Mouse (Mus musculus) forebrain, embryonic 14.5 days (tissue): ENCODE measurements around the gene Ttc25. TPM values are rescaled to one million over a fixed set of nuclear protein-coding genes. Genes with fewer than 3 reads are reported as not detected.
A peak's percentile ranks its signal among the peaks of the same experiment; 100 is the strongest.

Source experiments
- ATAC-seq: fragments of 200-750 bp; cut with Nextera tagmentation; 2 replicates; pipeline ENCODE4 v1.8.0; 2017; ENCODE audit warnings: mild to moderate bottlenecking, moderate library complexity
- DNase-seq: peaks from one replicate; pipeline ENCODE4 v3.0.0-alpha.2; 2015; ENCODE audit warnings: low spot score
- H3K27ac ChIP-seq: fragments of 300-500 bp; sonication (generic); 2 replicates; pipeline ENCODE4 v1.5.1; 2014; ENCODE audit warnings: low read depth, mild to moderate bottlenecking, control low read depth, low read length, moderate library complexity
- H3K27me3 ChIP-seq: fragments of 300-500 bp; sonication (generic); replicated peaks from 2 replicates; pipeline ENCODE4 v1.6.1; 2014; ENCODE audit warnings: low read length, control low read depth, mixed read lengths; ENCODE audit not compliant: control insufficient read depth, insufficient read depth
- H3K36me3 ChIP-seq: fragments of 300-500 bp; sonication (generic); 2 replicates; pipeline ENCODE4 v1.6.1; 2014; ENCODE audit warnings: low read length, control low read depth; ENCODE audit not compliant: control insufficient read depth, insufficient read depth
- H3K4me1 ChIP-seq: fragments of 300-500 bp; sonication (generic); 2 replicates; pipeline ENCODE4 v1.6.1; 2014; ENCODE audit warnings: antibody characterized with exemption, low read length, control low read depth; ENCODE audit not compliant: control insufficient read depth, insufficient read depth
- H3K4me2 ChIP-seq: fragments of 300-500 bp; sonication (generic); 2 replicates; pipeline ENCODE4 v1.6.1; 2014; ENCODE audit warnings: mild to moderate bottlenecking, control low read depth, low read length
- H3K4me3 ChIP-seq: fragments of 300-500 bp; sonication (generic); 2 replicates; pipeline ENCODE4 v1.5.1; 2014; ENCODE audit warnings: low read depth, low read length, control low read depth
- H3K9ac ChIP-seq: fragments of 300-500 bp; sonication (generic); 2 replicates; pipeline ENCODE4 v1.6.1; 2014; ENCODE audit warnings: mild to moderate bottlenecking, low read length, control low read depth, moderate library complexity
- H3K9me3 ChIP-seq: fragments of 300-500 bp; sonication (generic); replicated peaks from 2 replicates; pipeline ENCODE4 v1.6.1; 2016; ENCODE audit warnings: low read length, control low read depth, mixed read lengths; ENCODE audit not compliant: control insufficient read depth
- WGBS: fragments of 180-500 bp; shearing (Covaris S2); extraction: QIAGEN DNeasy Blood & Tissue Kit; methylation state at CpG from one replicate; pipeline ENCODE4 v1.1.7; 2014; 5-methylcytosine and 5-hydroxymethylcytosine counted together
- polyA plus RNA-seq: library from polyadenylated mRNA; unstranded; fragments of >200 nt; fragmentation: Nextera tagmentation; extraction: Ambion mirVana; gene quantifications from 2 replicates; pipeline ENCODE4 v1.2.1, GENCODE M21; 2014

Ttc25 gene
- polyA plus RNA-seq, 1 experiment from 2014 or later = 1.7 TPM

DNA sequence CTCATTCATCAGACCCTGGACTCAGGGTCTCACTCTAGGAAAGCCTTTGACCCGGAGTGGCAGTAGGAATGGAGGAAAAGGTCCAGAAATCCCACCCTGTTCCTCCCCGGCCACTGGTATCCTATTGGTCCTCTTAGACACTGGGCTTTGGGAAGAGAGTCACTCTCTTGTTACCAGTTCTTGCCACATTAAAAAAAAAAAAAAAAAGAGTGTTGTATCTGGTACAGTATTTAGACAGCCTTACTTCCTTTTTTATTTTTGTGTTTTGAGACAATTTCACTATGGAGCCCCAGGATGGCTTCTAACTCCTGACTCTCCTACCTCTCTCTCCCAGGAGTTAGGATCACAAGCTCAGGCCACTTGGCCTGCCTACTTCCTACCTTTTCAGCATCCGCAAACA lies 12.2 kb downstream of the Ttc25 start:
- H3K27me3 ChIP-seq = no peaks in the 10 kb centered on the region
- 75% methylated on average over 3 of the region's 3 CpGs for whole genome bisulfite sequencing

DNA sequence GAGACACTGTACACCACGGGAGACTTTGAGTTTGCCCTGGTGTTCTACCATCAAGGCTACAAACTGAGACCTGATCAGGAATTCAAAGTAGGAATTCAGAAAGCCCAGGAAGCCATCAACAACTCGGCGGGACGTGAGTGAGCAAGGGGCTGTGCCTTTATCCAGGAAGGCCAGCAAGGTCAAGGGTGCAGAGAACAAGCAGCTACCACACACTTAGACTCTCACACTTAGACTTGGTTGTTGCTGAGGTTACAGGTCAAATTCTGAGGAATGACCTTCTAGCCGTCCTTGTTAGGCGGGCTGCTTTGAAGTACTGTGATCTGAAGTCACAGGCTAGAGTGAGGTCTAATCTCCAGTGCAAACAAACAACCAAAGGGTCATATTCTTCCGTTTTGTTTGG lies 14.1 kb downstream of the Ttc25 start:
- Histone ChIP-seq H3K27me3 (no peaks in the 10 kb centered on the region), H3K27ac (no peak overlapping the region), H3K4me1 (no peaks in the 10 kb centered on the region), H3K9me3 (no peaks in the 10 kb centered on the region), H3K4me3 (no peak overlapping the region), H3K36me3 (no peaks in the 10 kb centered on the region), H3K4me2 (no peak overlapping the region), H3K9ac (no peak overlapping the region)
- no peak for DNase-seq
- no peak for ATAC-seq
- WGBS = 67% methylated on average over 7 of the region's 7 CpGs

More for the DNA sequence above, 12.2 kb downstream of the Ttc25 start:
- no peak for ATAC-seq
- no peak overlapping the region for H3K4me2 ChIP-seq
- no peaks in the 10 kb centered on the region for H3K36me3 ChIP-seq
- no peaks in the 10 kb centered on the region for H3K4me1 ChIP-seq
- no peak overlapping the region for H3K27ac ChIP-seq
- H3K4me3 ChIP-seq = no peak overlapping the region
- H3K9ac ChIP-seq = no peak overlapping the region
- no peaks in the 10 kb centered on the region for H3K9me3 ChIP-seq
- no peak for DNase-seq

DNA sequence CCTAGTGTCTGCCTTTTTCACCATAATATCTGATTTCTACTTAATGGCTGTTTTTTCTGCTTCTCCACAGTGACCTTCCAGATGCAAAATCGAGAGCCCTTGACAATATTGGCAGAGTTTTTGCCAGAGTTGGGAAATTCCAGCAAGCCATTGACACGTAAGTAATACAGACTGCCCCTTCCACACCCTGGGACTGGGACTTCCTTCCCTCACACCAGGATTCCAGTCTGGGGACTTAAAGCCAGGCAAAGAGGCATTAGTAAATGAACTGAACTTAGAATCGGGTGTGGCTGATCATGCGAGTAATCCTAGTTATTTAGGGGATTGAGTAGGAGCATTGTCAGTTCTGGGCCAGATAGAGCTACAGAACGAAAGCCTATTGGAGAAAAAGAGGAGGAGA lies 16.3 kb downstream of the Ttc25 start:
- WGBS = 31% methylated on average over 5 of the region's 5 CpGs
- ATAC-seq = no peak
- Histone ChIP-seq H3K27ac (no peak overlapping the region), H3K4me1 (no peaks in the 10 kb centered on the region), H3K4me3 (no peak overlapping the region), H3K4me2 (no peak overlapping the region), H3K9ac (no peak overlapping the region), H3K36me3 (no peaks in the 10 kb centered on the region), H3K27me3 (no peaks in the 10 kb centered on the region), H3K9me3 (no peaks in the 10 kb centered on the region)
- DNase-seq = no peak

DNA sequence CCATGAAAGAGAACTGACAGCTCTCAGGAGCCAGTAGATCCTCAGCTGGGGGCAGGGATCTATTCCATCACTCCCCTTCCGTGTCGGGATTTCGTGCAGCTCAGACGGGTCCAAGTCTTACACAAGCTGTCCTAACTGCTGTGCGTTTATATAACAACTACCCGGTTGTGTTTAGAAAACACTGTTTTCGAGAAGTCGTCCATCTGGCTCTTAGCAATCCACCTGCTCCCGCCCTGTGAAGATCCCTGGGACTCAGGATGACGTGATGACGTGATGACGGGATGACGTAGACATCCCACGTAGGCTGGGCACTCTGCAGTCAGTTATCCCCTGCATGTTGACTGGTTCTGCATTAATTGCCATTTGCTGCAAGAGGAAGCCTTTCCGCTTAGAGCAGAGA lies 18.9 kb downstream of the Ttc25 start:
- H3K9me3 ChIP-seq = no peaks in the 10 kb centered on the region
- 68% methylated on average over 15 of the region's 15 CpGs for WGBS
- no peaks in the 10 kb centered on the region for H3K36me3 ChIP-seq
- H3K9ac ChIP-seq = no peak overlapping the region
- H3K4me3 ChIP-seq = no peak overlapping the region
- peak; percentile 75; the same call in 1 of the 2 replicates for ATAC-seq
- H3K4me1 ChIP-seq = no peaks in the 10 kb centered on the region
- H3K27ac ChIP-seq = no peak overlapping the region
- H3K4me2 ChIP-seq = no peak overlapping the region
- peak; percentile 81 for DNase-seq
- no peaks in the 10 kb centered on the region for H3K27me3 ChIP-seq

DNA sequence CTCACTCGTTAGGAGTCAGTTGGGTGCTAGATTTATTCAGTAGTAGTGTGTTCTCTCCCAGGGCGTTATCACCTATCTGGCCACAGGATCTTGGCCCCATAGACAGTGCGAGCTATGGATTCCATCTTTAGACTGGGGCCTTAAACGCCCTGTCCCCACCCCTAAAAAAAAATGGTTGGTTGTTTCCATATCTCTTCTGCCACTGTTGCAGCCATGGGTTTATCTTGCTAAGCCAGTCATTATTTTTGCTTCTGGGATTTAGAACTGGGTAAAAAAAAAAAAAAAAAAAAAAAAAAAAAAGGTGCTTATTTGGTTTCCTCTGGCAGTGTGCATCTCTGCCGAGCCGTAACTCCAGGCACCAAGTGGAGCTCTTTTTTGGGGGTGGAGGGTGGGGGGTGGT lies 19.3 kb downstream of the Ttc25 start:
- ATAC-seq = peak; percentile 15; the same call in 1 of the 2 replicates
- H3K27ac ChIP-seq = no peak overlapping the region
- H3K36me3 ChIP-seq = no peaks in the 10 kb centered on the region
- no peak overlapping the region for H3K4me3 ChIP-seq
- no peak overlapping the region for H3K4me2 ChIP-seq
- H3K9ac ChIP-seq = no peak overlapping the region
- 85% methylated on average over 6 of the region's 6 CpGs for WGBS
- H3K27me3 ChIP-seq = no peaks in the 10 kb centered on the region
- no peak for DNase-seq
- no peaks in the 10 kb centered on the region for H3K9me3 ChIP-seq
- H3K4me1 ChIP-seq = no peaks in the 10 kb centered on the region

DNA sequence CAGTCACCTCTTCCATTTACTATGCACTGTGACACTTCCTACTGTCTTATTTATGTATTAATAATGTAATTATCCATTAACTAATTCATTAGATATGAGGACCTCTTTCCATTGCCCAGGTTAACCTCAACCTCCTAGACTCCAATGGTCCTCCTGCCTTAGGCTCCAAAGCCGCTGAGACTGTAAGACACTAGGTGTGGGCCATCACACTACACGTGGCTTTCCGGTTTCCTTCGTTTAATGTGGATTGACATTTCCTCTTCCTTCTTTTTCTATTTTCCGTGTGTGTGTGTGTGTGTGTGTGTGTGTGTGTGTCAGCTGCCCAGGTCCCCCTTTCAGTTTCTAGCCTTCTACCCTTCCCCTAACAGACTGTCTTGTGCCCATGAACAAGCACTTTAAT lies 21.8 kb downstream of the Ttc25 start:
- Histone ChIP-seq H3K27me3 (no peaks in the 10 kb centered on the region), H3K4me2 (no peak overlapping the region), H3K9ac (no peak overlapping the region), H3K4me3 (no peak overlapping the region), H3K9me3 (no peaks in the 10 kb centered on the region), H3K4me1 (no peaks in the 10 kb centered on the region), H3K36me3 (no peaks in the 10 kb centered on the region), H3K27ac (no peak overlapping the region)
- no peak for DNase-seq
- 86% methylated on average over 5 of the region's 5 CpGs for WGBS
- no peak for ATAC-seq

DNA sequence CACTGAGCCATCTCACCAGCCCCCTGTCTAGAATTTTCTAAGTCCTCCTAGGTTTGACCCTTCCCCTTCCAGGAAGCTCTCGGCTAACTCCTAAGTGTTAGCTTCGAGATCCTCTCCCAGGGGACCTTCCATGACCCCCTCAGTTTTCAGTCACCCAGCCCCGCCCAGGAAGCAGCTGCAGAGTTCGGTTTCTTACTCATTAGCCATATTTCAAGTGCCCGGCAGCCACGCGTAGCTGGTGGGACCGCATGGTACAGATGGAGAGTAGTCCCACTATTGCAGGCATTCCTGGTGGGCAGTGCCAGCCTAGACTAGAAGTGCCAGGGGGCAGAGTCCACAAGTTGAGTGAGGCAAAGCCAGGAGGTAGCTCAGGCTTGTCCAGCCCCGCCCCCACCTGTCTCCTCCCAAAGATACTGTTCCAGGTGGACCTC lies 22.4 kb downstream of the Ttc25 start:
- Histone ChIP-seq H3K27ac (no peak overlapping the region), H3K9ac (no peak overlapping the region), H3K4me1 (no peaks in the 10 kb centered on the region), H3K4me3 (no peak overlapping the region), H3K36me3 (no peaks in the 10 kb centered on the region), H3K27me3 (no peaks in the 10 kb centered on the region), H3K4me2 (no peak overlapping the region), H3K9me3 (no peaks in the 10 kb centered on the region)
- 74% methylated on average over 9 of the region's 9 CpGs for whole genome bisulfite sequencing
- no peak for DNase-seq
- no peak for ATAC-seq

DNA sequence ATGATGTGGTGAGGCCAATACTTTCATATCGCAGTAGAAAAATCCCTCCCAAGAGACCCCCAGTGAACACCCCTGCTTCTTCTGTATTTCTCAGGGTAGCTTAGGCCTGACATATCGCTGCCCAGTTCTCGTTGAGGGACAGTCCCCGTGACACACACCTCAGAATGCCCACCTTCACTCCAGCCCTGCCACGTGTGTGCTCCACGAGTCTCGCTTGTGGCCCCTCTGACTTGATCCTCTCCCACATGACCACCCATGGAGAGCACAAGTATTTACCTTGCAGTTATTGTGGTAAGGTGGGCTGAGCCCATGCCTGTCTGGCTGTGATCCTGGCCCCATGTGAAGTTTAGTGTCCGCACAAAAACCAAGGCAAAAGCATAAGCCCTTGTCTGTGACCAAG lies 23.3 kb downstream of the Ttc25 start:
- H3K27ac ChIP-seq = no peak overlapping the region
- H3K36me3 ChIP-seq = no peaks in the 10 kb centered on the region
- H3K4me1 ChIP-seq = no peaks in the 10 kb centered on the region
- H3K4me3 ChIP-seq = no peak overlapping the region
- ATAC-seq = no peak
- WGBS = 84% methylated on average over 8 of the region's 8 CpGs
- H3K27me3 ChIP-seq = no peaks in the 10 kb centered on the region
- DNase-seq = no peak
- H3K9me3 ChIP-seq = no peaks in the 10 kb centered on the region
- no peak overlapping the region for H3K4me2 ChIP-seq
- no peak overlapping the region for H3K9ac ChIP-seq

DNA sequence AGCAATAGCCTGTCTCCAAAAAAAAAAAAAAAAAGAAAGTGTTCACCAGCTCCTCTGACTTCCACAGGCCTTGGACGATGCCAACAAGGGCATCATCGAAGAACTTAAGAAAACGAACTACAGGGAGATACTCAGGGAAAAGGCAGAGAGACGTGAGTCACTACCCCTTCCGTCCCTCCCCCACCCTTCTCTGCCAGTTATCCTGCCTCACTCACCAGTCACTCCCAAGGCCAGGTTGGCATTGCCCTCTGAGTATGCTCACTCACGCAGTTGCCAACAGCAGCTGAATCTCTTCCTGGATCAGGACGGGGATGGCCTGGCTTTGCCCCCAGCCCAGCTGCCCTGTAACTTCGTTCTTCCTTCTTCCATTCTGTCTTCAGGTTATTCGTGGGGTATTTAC lies 24.4 kb downstream of the Ttc25 start:
- ATAC-seq (no peak), DNase-seq (no peak)
- no peak overlapping the region for H3K4me3 ChIP-seq
- H3K9ac ChIP-seq = no peak overlapping the region
- H3K36me3 ChIP-seq = no peaks in the 10 kb centered on the region
- no peak overlapping the region for H3K4me2 ChIP-seq
- H3K27ac ChIP-seq = no peak overlapping the region
- no peaks in the 10 kb centered on the region for H3K9me3 ChIP-seq
- H3K27me3 ChIP-seq = no peaks in the 10 kb centered on the region
- 68% methylated on average over 9 of the region's 9 CpGs for WGBS
- no peaks in the 10 kb centered on the region for H3K4me1 ChIP-seq
